Mouse (Mus musculus) midbrain, embryonic 16.5 days (tissue): ENCODE data around the gene Muc13. TPM values are rescaled to one million over a fixed set of nuclear protein-coding genes. Genes with fewer than 3 reads are reported as not detected.

Experiments
- ATAC-seq: fragments of 200-750 bp; cut with Nextera tagmentation; 2 replicates; pipeline ENCODE4 v1.8.0; 2017; ENCODE audit warnings: moderate TSS enrichment
- H3K27ac ChIP-seq: fragments of 300-500 bp; sonication (generic); 2 replicates; pipeline ENCODE4 v1.5.1; 2014; ENCODE audit warnings: mild to moderate bottlenecking, low read length, mixed read lengths
- H3K27me3 ChIP-seq: fragments of 300-500 bp; sonication (generic); 2 replicates; pipeline ENCODE4 v1.6.1; 2014; ENCODE audit warnings: low read depth, low read length, mixed read lengths; ENCODE audit not compliant: control insufficient read depth, insufficient read depth
- H3K36me3 ChIP-seq: fragments of 300-500 bp; sonication (generic); 2 replicates; pipeline ENCODE4 v1.6.1; 2014; ENCODE audit warnings: mild to moderate bottlenecking, low read length, moderate library complexity, mixed read lengths; ENCODE audit not compliant: control insufficient read depth, insufficient read depth
- H3K4me1 ChIP-seq: fragments of 300-500 bp; sonication (generic); 2 replicates; pipeline ENCODE4 v1.6.1; 2014; ENCODE audit warnings: mild to moderate bottlenecking, low read length, mixed read lengths; ENCODE audit not compliant: control insufficient read depth, insufficient read depth
- H3K4me2 ChIP-seq: fragments of 300-500 bp; sonication (generic); 2 replicates; pipeline ENCODE4 v1.6.1; 2014; ENCODE audit warnings: mild to moderate bottlenecking, low read length, mixed read lengths
- H3K4me3 ChIP-seq: fragments of 300-500 bp; sonication (generic); 2 replicates; pipeline ENCODE4 v1.5.1; 2014; ENCODE audit warnings: low read depth, mild to moderate bottlenecking, low read length, moderate library complexity, mixed read lengths
- H3K9ac ChIP-seq: fragments of 300-500 bp; sonication (generic); 2 replicates; pipeline ENCODE4 v1.6.1; 2014; ENCODE audit warnings: low read depth, low read length, mixed read lengths
- H3K9me3 ChIP-seq: fragments of 300-500 bp; sonication (generic); replicated peaks from 2 replicates; pipeline ENCODE4 v1.6.1; 2014; ENCODE audit warnings: mild to moderate bottlenecking, low read length, mixed read lengths; ENCODE audit not compliant: control insufficient read depth, poor library complexity, severe bottlenecking
- WGBS: fragments of 180-500 bp; shearing (Covaris S2); extraction: QIAGEN DNeasy Blood & Tissue Kit; methylation state at CpG from one replicate; pipeline ENCODE4 v1.1.7; 2014; 5-methylcytosine and 5-hydroxymethylcytosine counted together
- polyA plus RNA-seq: library from polyadenylated mRNA; unstranded; fragments of >200 nt; fragmentation: Nextera tagmentation; extraction: Ambion mirVana; gene quantifications from 2 replicates; pipeline ENCODE4 v1.2.1, GENCODE M21; 2015

Muc13 gene
- polyA plus RNA-seq, 1 experiment from 2014 or later: not detected

DNA sequence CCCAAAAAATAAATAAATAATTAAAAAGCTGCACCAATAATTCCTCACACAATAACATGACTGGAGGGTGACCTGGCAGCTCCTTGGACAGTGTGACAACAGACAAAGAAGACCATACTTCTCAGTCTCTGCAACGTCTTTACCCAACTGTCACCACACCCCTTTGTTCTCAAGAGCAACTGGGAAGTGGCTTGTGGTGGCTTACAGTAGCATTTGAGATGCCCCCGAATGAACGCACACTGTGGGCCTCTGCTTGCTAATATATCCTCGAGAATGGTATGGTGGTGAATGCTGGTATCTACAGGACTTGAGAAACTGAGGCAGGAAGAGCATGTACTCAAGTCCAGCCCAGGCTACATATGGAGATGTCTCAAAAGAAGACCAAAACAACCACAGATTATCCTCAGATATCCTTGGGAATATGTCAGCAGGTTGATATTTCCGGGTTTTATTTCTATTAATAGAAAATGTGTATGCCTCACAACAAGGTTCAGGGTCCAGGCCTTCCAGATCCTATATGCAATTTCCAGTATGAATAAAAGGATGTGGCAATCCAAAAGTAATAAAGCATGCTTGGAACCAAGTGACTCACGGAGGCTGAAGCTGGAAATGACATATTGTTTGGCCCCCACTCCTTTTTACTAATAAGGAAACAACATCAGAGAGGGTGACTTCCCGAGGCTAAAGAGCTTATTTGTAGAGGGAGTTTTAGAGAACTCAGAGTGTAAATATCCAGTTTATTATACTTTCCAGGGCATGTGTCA lies 16.9 kb upstream of the Muc13 start:
- WGBS: 87% methylated on average over 7 of the region's 7 CpGs
- ATAC-seq: no peak
- Histone ChIP-seq H3K27me3 (no peaks in the 10 kb centered on the region), H3K27ac (no peak overlapping the region), H3K4me1 (no peaks in the 10 kb centered on the region), H3K9ac (no peak overlapping the region), H3K36me3 (no peaks in the 10 kb centered on the region), H3K4me2 (no peak overlapping the region), H3K4me3 (no peak overlapping the region), H3K9me3 (no peaks in the 10 kb centered on the region)

- H3K4me1 ChIP-seq: no peaks in the 10 kb centered on the region
- H3K27me3 ChIP-seq: no peaks in the 10 kb centered on the region
- no peak overlapping the region for H3K9ac ChIP-seq
- H3K4me3 ChIP-seq: no peak overlapping the region
- no peak overlapping the region for H3K27ac ChIP-seq
- no peaks in the 10 kb centered on the region for H3K36me3 ChIP-seq
- no peak overlapping the region for H3K4me2 ChIP-seq
- no peaks in the 10 kb centered on the region for H3K9me3 ChIP-seq
- WGBS: 91% methylated on average over 6 of the region's 6 CpGs
- ATAC-seq: no peak
Observed at GRCm38 (mm10) chr16:33777607-33778006, 16.2 kb upstream of the Muc13 start.

DNA sequence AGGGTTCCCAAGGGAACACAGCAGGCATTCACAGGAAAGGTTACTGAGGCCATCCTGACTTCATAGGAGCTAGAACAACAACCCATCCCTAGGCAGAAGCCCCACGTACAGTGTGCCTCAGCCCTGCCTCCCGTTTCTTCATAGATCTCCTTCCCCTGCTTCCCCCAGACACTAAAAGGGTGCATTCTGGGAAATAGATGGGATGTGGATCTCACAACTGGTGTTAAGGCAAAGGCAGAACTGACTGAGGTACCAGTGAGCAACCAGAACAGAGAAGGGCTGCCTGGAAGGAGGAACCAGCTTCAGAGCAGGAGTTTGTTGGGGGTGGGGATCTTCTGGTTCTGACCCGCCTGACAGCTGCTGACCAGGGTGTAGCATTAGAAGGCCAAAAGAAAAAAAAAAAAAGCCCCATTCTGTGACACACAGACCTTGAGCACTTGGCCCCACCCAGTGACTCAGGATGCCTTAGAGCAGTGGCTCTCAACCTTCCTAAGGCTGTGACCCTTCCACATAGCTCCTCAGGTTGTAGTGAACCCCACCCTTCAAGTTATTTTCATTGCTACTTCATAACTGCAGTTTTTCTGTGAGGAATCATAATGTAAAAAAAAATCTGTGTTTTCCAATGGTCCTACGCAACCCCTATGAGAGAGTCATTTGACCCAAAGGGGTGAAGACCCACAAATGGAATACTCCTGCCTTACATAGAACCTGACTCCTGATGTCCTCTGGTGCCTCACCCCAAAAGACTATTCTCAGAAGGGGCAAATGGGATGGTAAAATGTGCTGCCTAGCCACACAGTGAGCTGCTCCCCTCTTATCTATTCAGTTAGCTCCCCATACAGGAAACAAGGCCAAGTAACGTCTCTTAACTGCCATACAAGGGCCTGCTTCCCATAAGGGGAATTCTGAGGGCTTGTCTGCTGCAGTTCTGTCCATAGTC lies 11.8 kb upstream of the Muc13 start:
- H3K9ac ChIP-seq: no peak overlapping the region
- H3K36me3 ChIP-seq: no peaks in the 10 kb centered on the region
- no peak overlapping the region for H3K27ac ChIP-seq
- no peak overlapping the region for H3K4me2 ChIP-seq
- ATAC-seq: no peak
- H3K4me3 ChIP-seq: no peak overlapping the region
- H3K9me3 ChIP-seq: no peaks in the 10 kb centered on the region
- H3K4me1 ChIP-seq: no peaks in the 10 kb centered on the region
- H3K27me3 ChIP-seq: no peaks in the 10 kb centered on the region
- WGBS: 74% methylated on average over 5 of the region's 5 CpGs

- no peak overlapping the region for H3K4me2 ChIP-seq
- no peak overlapping the region for H3K9ac ChIP-seq
- no peaks in the 10 kb centered on the region for H3K4me1 ChIP-seq
- ATAC-seq: no peak
- no peak overlapping the region for H3K4me3 ChIP-seq
- no peaks in the 10 kb centered on the region for H3K36me3 ChIP-seq
- H3K27ac ChIP-seq: no peak overlapping the region
- WGBS: 89% methylated on average over 1 of the region's 1 CpGs
- H3K27me3 ChIP-seq: no peaks in the 10 kb centered on the region
- H3K9me3 ChIP-seq: no peaks in the 10 kb centered on the region
Observed at GRCm38 (mm10) chr16:33782729-33783091, 11.1 kb upstream of the Muc13 start.

- ATAC-seq: no peak
- Histone ChIP-seq H3K27me3 (no peaks in the 10 kb centered on the region), H3K4me3 (no peak overlapping the region), H3K4me2 (no peak overlapping the region), H3K9me3 (no peaks in the 10 kb centered on the region), H3K27ac (no peak overlapping the region), H3K9ac (no peak overlapping the region), H3K4me1 (no peaks in the 10 kb centered on the region), H3K36me3 (no peaks in the 10 kb centered on the region)
- WGBS: 100% methylated on average over 1 of the region's 1 CpGs
Observed at GRCm38 (mm10) chr16:33784547-33784946, 9.3 kb upstream of the Muc13 start.

- H3K4me2 ChIP-seq: no peak overlapping the region
- WGBS: 77% methylated on average over 8 of the region's 8 CpGs
- H3K4me3 ChIP-seq: no peak overlapping the region
- H3K9me3 ChIP-seq: no peaks in the 10 kb centered on the region
- H3K27me3 ChIP-seq: no peaks in the 10 kb centered on the region
- H3K36me3 ChIP-seq: no peaks in the 10 kb centered on the region
- no peaks in the 10 kb centered on the region for H3K4me1 ChIP-seq
- no peak overlapping the region for H3K9ac ChIP-seq
- H3K27ac ChIP-seq: no peak overlapping the region
- no peak for ATAC-seq
Observed at GRCm38 (mm10) chr16:33785092-33785704, 8.6 kb upstream of the Muc13 start.

- ATAC-seq: no peak
- no peak overlapping the region for H3K4me3 ChIP-seq
- H3K36me3 ChIP-seq: no peaks in the 10 kb centered on the region
- H3K27me3 ChIP-seq: no peaks in the 10 kb centered on the region
- H3K4me1 ChIP-seq: no peaks in the 10 kb centered on the region
- H3K27ac ChIP-seq: no peak overlapping the region
- H3K9me3 ChIP-seq: no peaks in the 10 kb centered on the region
- WGBS: 73% methylated on average over 7 of the region's 7 CpGs
- H3K4me2 ChIP-seq: no peak overlapping the region
- H3K9ac ChIP-seq: no peak overlapping the region
Observed at GRCm38 (mm10) chr16:33786657-33787390, 7.0 kb upstream of the Muc13 start.

DNA sequence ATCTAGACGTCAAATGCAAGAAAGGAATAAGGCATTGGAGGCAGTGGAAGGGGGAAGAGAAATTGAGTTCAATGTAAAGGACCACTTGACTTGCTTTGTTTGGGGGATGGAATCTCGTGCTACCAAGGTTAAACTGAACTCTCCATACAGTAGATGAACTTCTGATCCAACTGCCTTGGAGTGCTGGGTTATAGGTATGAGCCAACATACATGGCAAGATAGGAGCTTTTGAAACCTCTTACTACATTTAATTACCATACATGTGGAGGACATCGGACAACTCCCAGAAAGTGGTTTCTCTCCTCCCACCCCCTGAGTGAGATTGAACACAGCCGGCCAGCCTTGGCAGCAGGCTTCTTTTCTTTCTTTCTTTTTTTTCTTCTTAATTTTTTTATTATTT lies 1.3 kb downstream of the Muc13 start:
- H3K4me1 ChIP-seq: no peaks in the 10 kb centered on the region
- H3K9ac ChIP-seq: no peak overlapping the region
- 82% methylated on average over 4 of the region's 4 CpGs for WGBS
- H3K36me3 ChIP-seq: no peaks in the 10 kb centered on the region
- no peaks in the 10 kb centered on the region for H3K9me3 ChIP-seq
- H3K4me3 ChIP-seq: no peak overlapping the region
- no peak overlapping the region for H3K4me2 ChIP-seq
- no peak for ATAC-seq
- no peaks in the 10 kb centered on the region for H3K27me3 ChIP-seq
- no peak overlapping the region for H3K27ac ChIP-seq
